Comparison of ENCODE assay signal across 9 mouse cellular contexts in the genomic region with DNA sequence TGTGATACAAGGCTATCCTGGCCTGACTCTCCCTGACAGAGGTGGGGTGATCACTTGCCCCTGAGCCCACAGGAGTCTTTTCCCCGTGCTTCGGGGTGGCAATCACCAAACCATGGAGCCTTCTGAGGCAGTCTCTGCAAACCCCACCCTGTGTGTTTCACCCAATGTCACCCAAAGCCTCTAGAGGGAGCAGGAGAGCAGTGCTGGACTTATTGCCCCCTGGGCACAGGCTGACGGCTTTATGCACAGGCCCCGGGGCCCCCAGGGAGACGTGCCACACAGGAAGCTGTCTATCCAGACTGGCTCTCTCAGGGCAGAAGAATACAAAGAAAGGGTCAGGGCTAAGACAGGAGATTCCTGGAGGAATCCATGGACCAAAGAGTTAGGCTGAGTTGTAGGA. TPM values are rescaled to one million over a fixed set of nuclear protein-coding genes. Genes with fewer than 3 reads are reported as not detected.
A peak's percentile ranks its signal among the peaks of the same experiment; 100 is the strongest.
DNase-seq lines count a peak whose midpoint lies in the region; ATAC-seq lines count a peak whose summit lies in the region.
"Had no signal": no experiment of that assay in that cellular context is flagged by ENCODE, and none has a peak within 500 bp of the region (broad histone marks: within the 10 kb centered on the region; RNA-seq: fewer than 3 reads in every experiment).

No protein-coding gene starts in this region.

- no peaks in the 10 kb centered on the region for H3K9me3 ChIP-seq in megakaryocyte, embryonic 14.5 days
- H3K9me3 ChIP-seq in neural tube, embryonic 15.5 days (replicated peaks): no peaks in the 10 kb centered on the region
- H3K9me3 ChIP-seq: limb, embryonic 13.5 days had no signal

- no peak overlapping the region for H3K4me2 ChIP-seq in neural tube, embryonic 15.5 days
- H3K4me2 ChIP-seq: limb, embryonic 13.5 days had no signal

- no peak overlapping the region for H3K9ac ChIP-seq in neural tube, embryonic 15.5 days (replicated peaks)
- H3K9ac ChIP-seq: limb, embryonic 13.5 days had no signal

- H3K27me3 ChIP-seq in megakaryocyte, embryonic 14.5 days (replicated peaks): no peaks in the 10 kb centered on the region
- no peaks in the 10 kb centered on the region; the same call in 1 of the 2 replicates for H3K27me3 ChIP-seq in neural tube, embryonic 15.5 days (replicated peaks)
- H3K27me3 ChIP-seq: limb, embryonic 13.5 days had no signal

- H3K27ac ChIP-seq in neural tube, embryonic 15.5 days (replicated peaks): no peak overlapping the region
- H3K27ac ChIP-seq: limb, embryonic 13.5 days had no signal

- WGBS in neural tube, embryonic 15.5 days: 65% methylated on average over 5 of the region's 5 CpGs

- H3K4me1 ChIP-seq in megakaryocyte, embryonic 14.5 days: peaks cover 93% of the 10 kb centered on the region
- no peaks in the 10 kb centered on the region for H3K4me1 ChIP-seq in neural tube, embryonic 15.5 days
- H3K4me1 ChIP-seq: limb, embryonic 13.5 days had no signal

- peak overlapping the region; percentile 73 for H3K4me3 ChIP-seq in megakaryocyte, embryonic 14.5 days (replicated peaks)
- H3K4me3 ChIP-seq in neural tube, embryonic 15.5 days (replicated peaks): no peak overlapping the region
- H3K4me3 ChIP-seq: erythroblast, embryonic 14.5 days; limb, embryonic 13.5 days had no signal

- intact Hi-C loops in left cerebral cortex, postnatal 4 days (cut with DNase I): no loop called here

- peak; percentile 37 for DNase-seq in left cerebral cortex, postnatal 4 days
- DNase-seq in left cerebral cortex, adult 8-10 months (ENCODE audit: low spot score in 2 of 2): no peak
- peak; percentile 60 for DNase-seq in ZHBTc4 (ENCODE audit: low read depth, low spot score)
- peak; percentile 42 for DNase-seq in kidney, postnatal 14 days
- DNase-seq in right cerebral cortex, postnatal 36 days (ENCODE audit: low spot score in 2 of 2): no peak

- no peaks in the 10 kb centered on the region for H3K36me3 ChIP-seq in megakaryocyte, embryonic 14.5 days (replicated peaks; ENCODE audit: low read length)
- H3K36me3 ChIP-seq in neural tube, embryonic 15.5 days: no peaks in the 10 kb centered on the region
- H3K36me3 ChIP-seq: limb, embryonic 13.5 days had no signal

- ATAC-seq in neural tube, embryonic 15.5 days (ENCODE audit: low FRiP score): no peak

RNA-seq across cellular contexts. Expression of a gene that starts 9.1 kb away (rescaled TPM):
- 10 to 100 TPM; 77.7 to 94.5 TPM for total RNA-seq in left cerebral cortex, postnatal 4 days (2021)
- 10 to 100 TPM; 77.1 to 81.3 (median 79.9) TPM for total RNA-seq in left cerebral cortex, adult 8-10 months (2022)
- polyA plus RNA-seq in megakaryocyte, embryonic 14.5 days (2012; ENCODE audit: insufficient read depth, low replicate concordance): 48.1 and 103 TPM in 2 replicates
- polyA plus RNA-seq in neural tube, embryonic 15.5 days (2015; fragmentation: Nextera tagmentation; extraction: Ambion mirVana): 4.1 and 4.8 TPM in 2 replicates

Comparison
In these comparisons a context has a peak if more than half of its experiments do, and no peak if none do; other contexts are left out.
1. DNase-seq: peak in left cerebral cortex, postnatal 4 days (single experiment), ZHBTc4 (single experiment) and kidney, postnatal 14 days (single experiment); none in left cerebral cortex, adult 8-10 months (0 of 2) and right cerebral cortex, postnatal 36 days (0 of 2).